Mouse (Mus musculus) hindbrain, embryonic 15.5 days (tissue): ENCODE results near the gene Cela3b. TPM values are rescaled to one million over a fixed set of nuclear protein-coding genes. Genes with fewer than 3 reads are reported as not detected.
"Not testable (repeated sequence)": the region's sequence is repeated elsewhere in the genome, so short reads cannot be mapped to it uniquely, and the experiment has no call there.

Source experiments
- ATAC-seq: fragments of 200-750 bp; cut with Nextera tagmentation; 2 replicates; pipeline ENCODE4 v1.8.0; 2017; ENCODE audit warnings: low read depth, moderate number of reproducible peaks, moderate TSS enrichment; ENCODE audit not compliant: low FRiP score
- H3K27ac ChIP-seq: fragments of 300-500 bp; sonication (generic); replicated peaks from 2 replicates; pipeline ENCODE4 v1.5.1; 2015; ENCODE audit warnings: mild to moderate bottlenecking, inconsistent platforms
- H3K27me3 ChIP-seq: fragments of 300-500 bp; sonication (generic); 2 replicates; pipeline ENCODE4 v1.6.1; 2015; ENCODE audit warnings: control low read depth, inconsistent platforms
- H3K36me3 ChIP-seq: fragments of 300-500 bp; sonication (generic); 2 replicates; pipeline ENCODE4 v1.6.1; 2015; ENCODE audit warnings: control low read depth, inconsistent platforms
- H3K4me1 ChIP-seq: fragments of 300-500 bp; sonication (generic); replicated peaks from 2 replicates; pipeline ENCODE4 v1.6.1; 2015; ENCODE audit warnings: control low read depth, inconsistent platforms
- H3K4me2 ChIP-seq: fragments of 300-500 bp; sonication (generic); 2 replicates; pipeline ENCODE4 v1.6.1; 2015; ENCODE audit warnings: moderate library complexity, mild to moderate bottlenecking, inconsistent platforms
- H3K4me3 ChIP-seq: fragments of 300-500 bp; sonication (generic); 2 replicates; pipeline ENCODE4 v1.5.1; 2015; ENCODE audit warnings: mild to moderate bottlenecking, inconsistent platforms
- H3K9ac ChIP-seq: fragments of 300-500 bp; sonication (generic); 2 replicates; pipeline ENCODE4 v1.6.1; 2015; ENCODE audit warnings: inconsistent platforms
- H3K9me3 ChIP-seq: fragments of 300-500 bp; sonication (generic); 2 replicates; pipeline ENCODE4 v1.6.1; 2016; ENCODE audit warnings: control low read depth, inconsistent platforms
- WGBS: fragments of 180-500 bp; shearing (Covaris S2); methylation state at CpG from one replicate; pipeline ENCODE4 v1.1.7; 2015; 5-methylcytosine and 5-hydroxymethylcytosine counted together
- polyA plus RNA-seq: library from polyadenylated mRNA; unstranded; fragments of >200 nt; fragmentation: Nextera tagmentation; extraction: Ambion mirVana; gene quantifications from 2 replicates; pipeline ENCODE4 v1.2.1, GENCODE M21; 2015

Cela3b gene
- polyA plus RNA-seq, 1 experiment from 2014 or later: not detected

DNA sequence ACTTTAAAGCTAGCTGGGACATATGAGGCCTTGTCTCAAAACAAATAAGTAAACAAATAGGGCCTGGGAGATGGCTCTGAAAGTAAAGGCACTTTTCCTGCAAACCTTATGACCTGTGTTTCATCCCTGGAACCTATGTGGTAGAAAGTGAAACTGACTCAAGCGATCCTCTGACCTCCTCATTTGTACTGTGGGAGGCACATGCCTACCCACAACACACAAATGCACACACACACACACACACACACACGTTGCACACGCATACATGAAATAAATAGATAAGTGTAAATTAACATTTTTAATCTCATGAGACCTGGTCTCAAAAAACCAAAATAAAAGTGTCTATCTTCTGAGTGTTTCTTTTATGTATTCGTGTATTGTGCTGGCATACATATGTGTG is 15.5 kb upstream of the Cela3b start:
- 87% methylated on average over 4 of the region's 4 CpGs for WGBS
- no peaks in the 10 kb centered on the region for H3K9me3 ChIP-seq
- H3K27me3 ChIP-seq: no peaks in the 10 kb centered on the region
- no peak overlapping the region for H3K27ac ChIP-seq
- H3K36me3 ChIP-seq: no peaks in the 10 kb centered on the region
- no peak for ATAC-seq
- H3K4me1 ChIP-seq: peaks cover 16% of the 10 kb centered on the region
- no peak overlapping the region for H3K9ac ChIP-seq
- no peak overlapping the region for H3K4me2 ChIP-seq
- H3K4me3 ChIP-seq: no peak overlapping the region

DNA sequence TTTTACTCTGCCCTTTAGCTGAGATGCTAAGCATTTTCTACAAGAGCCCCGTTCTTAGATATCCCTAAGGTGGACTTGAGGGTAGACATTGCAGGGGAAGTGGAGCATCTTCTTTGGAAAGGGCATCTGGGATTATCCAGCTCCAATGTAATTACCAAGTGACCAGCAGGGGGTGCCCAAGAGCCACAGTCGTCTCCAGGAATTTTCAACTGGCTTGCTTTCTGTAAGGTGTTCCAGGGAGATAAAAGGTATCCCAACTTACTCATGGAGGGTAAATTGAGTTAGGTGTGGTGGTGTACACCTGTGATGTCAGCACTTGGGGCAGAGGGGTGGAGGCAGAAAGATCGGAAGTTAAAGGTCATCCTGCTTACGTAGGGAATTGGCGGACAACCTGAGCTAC is 13.3 kb upstream of the Cela3b start:
- Histone ChIP-seq H3K4me3 (0 out of 2 replicates have a peak overlapping the region, but pooled peaks have one; percentile 16), H3K9ac (no peak overlapping the region), H3K27me3 (no peaks in the 10 kb centered on the region), H3K36me3 (no peaks in the 10 kb centered on the region), H3K4me2 (peak overlapping the region; percentile 40), H3K4me1 (peaks cover 13% of the 10 kb centered on the region), H3K27ac (no peak overlapping the region), H3K9me3 (no peaks in the 10 kb centered on the region)
- ATAC-seq: no peak
- WGBS: 29% methylated on average over 5 of the region's 5 CpGs

DNA sequence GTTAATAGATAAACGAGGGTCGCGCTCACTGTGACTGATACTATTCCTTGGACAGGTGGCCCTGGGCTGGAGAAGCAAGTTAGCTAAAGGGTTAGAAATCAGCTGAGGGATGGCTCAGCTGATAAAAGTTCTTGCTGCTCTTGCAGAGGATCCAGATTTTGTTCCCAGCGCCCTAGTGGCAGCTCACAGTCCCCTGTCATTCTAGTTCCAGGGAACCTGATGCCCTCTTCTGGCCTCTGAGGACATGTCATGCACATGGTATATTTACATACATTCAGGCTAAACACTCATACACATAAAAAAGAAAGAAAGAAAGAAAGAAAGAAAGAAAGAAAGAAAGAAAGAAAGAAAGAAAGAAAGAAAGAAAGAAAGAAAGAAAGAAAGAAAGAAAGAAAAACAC is 11.0 kb upstream of the Cela3b start:
- no peak overlapping the region for H3K4me2 ChIP-seq
- H3K9me3 ChIP-seq: no peaks in the 10 kb centered on the region
- peaks cover 3% of the 10 kb centered on the region; the same call in 1 of the 2 replicates for H3K4me1 ChIP-seq
- WGBS: 84% methylated on average over 4 of the region's 4 CpGs
- H3K27ac ChIP-seq: no peak overlapping the region
- H3K36me3 ChIP-seq: no peaks in the 10 kb centered on the region
- H3K4me3 ChIP-seq: no peak overlapping the region
- no peak overlapping the region for H3K9ac ChIP-seq
- no peak for ATAC-seq
- H3K27me3 ChIP-seq: no peaks in the 10 kb centered on the region

DNA sequence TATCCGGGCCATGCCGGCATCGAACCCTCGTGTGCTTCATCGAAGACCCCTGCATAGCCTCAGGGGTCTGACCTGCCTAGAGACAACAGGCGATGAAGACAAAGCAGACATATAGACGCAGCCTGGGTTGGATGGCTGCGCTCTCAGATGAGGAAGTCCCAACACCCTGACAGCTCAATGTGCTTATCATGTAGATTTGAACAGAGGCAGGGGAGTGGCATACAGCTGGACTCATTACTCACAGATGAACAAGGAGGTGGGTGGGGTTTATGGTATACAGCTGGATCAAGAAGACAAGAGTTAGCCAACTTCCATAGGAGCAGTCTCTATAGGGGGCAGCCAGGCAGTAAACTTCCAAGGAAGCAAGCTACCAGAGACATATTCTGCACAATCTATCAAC is 8.5 kb upstream of the Cela3b start:
- ATAC-seq: no peak
- Histone ChIP-seq H3K9me3 (no peaks in the 10 kb centered on the region), H3K4me2 (no peak overlapping the region), H3K4me3 (no peak overlapping the region), H3K27ac (no peak overlapping the region), H3K9ac (no peak overlapping the region), H3K27me3 (no peaks in the 10 kb centered on the region), H3K4me1 (peaks cover 2% of the 10 kb centered on the region; the same call in 1 of the 2 replicates), H3K36me3 (no peaks in the 10 kb centered on the region)
- 94% methylated on average over 8 of the region's 8 CpGs for WGBS

DNA sequence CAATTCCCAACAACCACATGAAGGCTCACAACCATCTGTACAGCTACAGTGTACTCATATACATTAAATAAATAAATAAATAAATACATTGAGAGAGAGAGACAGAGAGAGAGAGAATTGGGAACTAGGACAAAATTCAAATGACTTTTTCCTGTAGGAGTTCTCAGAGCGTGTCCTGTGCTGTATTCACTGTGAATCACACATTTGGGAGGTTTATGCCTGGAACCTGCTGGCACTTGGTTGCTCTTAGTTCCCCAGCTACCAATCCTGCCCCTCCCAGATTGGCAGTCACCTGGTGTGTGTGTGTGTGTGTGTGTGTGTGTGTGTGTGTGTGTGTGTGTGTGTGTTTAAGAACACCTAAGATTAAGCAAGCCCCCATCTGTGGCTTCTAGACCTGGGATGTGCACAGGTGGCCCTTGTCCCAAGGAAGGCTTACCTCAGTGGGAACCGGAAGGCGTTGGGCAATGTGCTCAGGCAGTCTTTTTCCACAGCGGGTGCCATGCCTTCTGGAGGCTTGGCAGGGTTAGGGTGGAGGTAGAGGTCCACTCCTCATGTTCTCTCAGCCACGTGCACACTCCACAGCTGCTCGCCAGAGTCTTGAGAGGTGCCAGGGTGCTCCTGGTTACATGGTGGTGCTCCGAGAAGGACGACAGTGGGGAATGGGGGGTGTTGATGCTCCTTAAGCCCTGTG is 6.8 kb upstream of the Cela3b start:
- Histone ChIP-seq H3K9me3 (no peaks in the 10 kb centered on the region), H3K36me3 (no peaks in the 10 kb centered on the region), H3K4me3 (no peak overlapping the region), H3K27ac (no peak overlapping the region), H3K27me3 (no peaks in the 10 kb centered on the region), H3K9ac (no peak overlapping the region), H3K4me2 (no peak overlapping the region), H3K4me1 (no peaks in the 10 kb centered on the region)
- ATAC-seq: no peak
- 91% methylated on average over 8 of the region's 8 CpGs for WGBS

DNA sequence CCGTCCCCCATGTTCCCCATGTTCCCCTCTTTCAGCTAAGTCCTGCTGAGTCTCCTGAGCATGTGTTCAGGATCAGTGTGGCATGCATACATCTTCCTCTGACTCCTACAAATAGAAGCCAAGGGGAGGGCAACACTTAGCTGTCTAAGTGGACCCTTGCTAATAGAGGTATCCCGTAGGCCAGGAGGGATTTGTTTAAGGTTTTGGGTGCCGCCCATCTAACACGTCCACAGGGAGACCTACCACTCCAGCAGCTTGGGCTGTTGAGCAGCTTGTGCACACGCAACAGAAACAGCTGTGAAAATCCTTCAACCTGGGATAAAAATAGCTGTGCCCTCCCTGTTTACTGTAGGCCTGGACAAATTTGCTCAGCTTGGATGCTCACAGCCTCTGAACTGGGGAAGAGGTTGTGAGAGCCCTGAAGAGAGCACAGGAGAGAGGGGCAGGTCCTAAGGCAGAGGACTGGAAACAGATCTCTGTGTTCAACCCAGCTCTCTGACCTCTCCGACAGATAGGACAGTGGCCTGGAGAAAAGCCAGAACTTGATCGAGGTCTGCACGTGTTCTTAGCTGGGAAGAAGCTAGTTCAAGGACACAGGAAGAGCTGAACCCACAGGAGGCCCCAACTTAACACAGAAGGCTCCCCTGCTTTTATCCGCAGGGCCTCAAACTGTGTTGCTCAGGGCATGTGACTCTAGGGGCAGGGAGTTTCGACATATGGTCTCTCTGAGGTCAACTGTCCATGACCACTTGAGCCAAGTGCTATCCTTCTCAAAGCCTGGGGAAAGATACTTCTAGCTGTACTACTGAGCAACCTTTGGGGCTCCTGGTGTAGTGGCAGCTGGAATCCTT is 2.6 kb upstream of the Cela3b start:
- 78% methylated on average over 10 of the region's 10 CpGs for WGBS
- ATAC-seq, H3K4me2 ChIP-seq, H3K4me3 ChIP-seq, H3K27ac ChIP-seq, H3K9me3 ChIP-seq, H3K4me1 ChIP-seq, H3K9ac ChIP-seq, H3K36me3 ChIP-seq, H3K27me3 ChIP-seq: not testable (repeated sequence)

DNA sequence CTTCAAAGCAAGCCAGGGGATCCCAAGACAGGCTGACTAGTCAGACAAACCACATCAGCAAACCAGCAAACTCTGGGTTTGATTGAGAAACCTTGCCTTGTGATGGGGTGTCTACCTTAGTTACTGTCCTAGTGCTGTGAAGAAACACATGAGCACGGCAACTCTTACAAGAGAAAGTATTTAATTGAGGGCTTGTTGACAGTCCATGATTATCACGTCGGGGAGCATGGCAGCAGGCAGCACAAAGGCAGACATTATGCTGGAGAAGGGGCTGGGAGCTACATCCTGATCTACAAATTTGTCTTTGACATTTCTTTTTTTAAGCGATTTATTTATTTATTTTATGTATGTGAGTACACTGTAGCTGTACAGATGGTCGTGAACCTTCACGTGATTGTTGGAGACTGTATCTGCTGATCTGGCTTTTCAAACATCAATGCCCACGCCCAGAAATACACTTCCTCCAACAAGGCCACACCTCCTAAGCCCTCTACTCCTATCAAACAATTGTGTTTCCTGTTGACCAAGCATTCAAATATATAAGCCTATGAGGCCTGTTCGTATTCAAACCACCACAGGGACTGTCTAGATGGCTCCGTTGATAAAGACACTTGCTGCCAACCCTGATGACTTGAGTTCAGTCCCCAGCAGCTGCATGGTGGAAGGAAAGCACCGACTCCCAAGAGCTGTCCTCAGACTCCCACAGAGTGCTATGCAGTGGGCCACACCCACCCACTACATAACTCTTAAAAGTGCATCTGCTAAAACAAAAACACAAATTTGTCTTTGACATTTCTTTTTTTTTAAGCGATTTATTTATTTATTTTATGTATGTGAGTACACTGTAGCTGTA is 12.4 kb downstream of the Cela3b start:
- Histone ChIP-seq H3K9me3 (no peaks in the 10 kb centered on the region), H3K4me2 (no peak overlapping the region), H3K27ac (no peak overlapping the region), H3K36me3 (no peaks in the 10 kb centered on the region), H3K9ac (no peak overlapping the region), H3K4me3 (no peak overlapping the region), H3K4me1 (no peaks in the 10 kb centered on the region), H3K27me3 (no peaks in the 10 kb centered on the region)
- ATAC-seq: no peak
- WGBS: 80% methylated on average over 11 of the region's 11 CpGs

DNA sequence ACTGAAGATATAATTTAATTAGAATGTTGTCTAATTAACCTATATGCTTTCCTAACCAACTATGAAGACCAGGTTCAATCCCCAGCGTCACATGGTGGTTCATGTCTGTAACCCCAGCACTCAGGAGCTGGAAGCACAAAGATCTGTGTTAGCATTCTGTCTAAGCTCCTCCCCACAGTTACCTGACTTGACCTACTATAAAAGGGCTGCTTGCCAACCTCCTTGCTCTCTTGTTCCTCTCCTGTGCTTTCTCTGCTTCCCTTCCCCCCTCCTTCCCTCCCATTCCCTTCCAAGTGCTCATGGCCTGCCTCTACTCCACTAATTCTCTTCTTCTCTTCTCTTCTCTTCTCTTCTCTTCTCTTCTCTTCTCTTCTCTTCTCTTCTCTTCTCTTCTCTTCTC is 15.4 kb downstream of the Cela3b start:
- H3K9me3 ChIP-seq: no peaks in the 10 kb centered on the region
- H3K4me2 ChIP-seq: no peak overlapping the region
- no peaks in the 10 kb centered on the region for H3K27me3 ChIP-seq
- ATAC-seq: no peak
- H3K9ac ChIP-seq: no peak overlapping the region
- H3K4me3 ChIP-seq: no peak overlapping the region
- H3K36me3 ChIP-seq: no peaks in the 10 kb centered on the region
- H3K4me1 ChIP-seq: no peaks in the 10 kb centered on the region
- no peak overlapping the region for H3K27ac ChIP-seq
- WGBS: 77% methylated on average over 1 of the region's 1 CpGs

DNA sequence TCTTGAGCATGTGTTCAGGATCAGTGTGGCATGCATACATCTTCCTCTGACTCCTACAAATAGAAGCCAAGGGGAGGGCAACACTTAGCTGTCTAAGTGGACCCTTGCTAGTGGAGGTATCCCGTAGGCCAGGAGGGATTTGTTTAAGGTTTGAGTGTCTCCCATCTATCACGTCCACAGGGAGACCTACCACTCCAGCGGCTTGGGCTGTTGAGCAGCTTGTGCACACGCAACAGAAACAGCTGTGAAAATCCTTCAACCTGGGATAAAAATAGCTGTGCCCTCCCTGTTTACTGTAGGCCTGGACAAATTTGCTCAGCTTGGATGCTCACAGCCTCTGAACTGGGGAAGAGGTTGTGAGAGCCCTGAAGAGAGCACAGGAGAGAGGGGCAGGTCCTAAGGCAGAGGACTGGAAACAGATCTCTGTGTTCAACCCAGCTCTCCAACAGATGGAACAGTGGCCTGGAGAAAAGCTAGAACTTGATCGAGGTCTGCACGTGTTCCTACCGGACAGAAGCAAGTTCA is 18.1 kb downstream of the Cela3b start:
- not testable (repeated sequence) for H3K36me3 ChIP-seq, H3K4me2 ChIP-seq, H3K9ac ChIP-seq, H3K4me3 ChIP-seq, H3K9me3 ChIP-seq, H3K27ac ChIP-seq, H3K27me3 ChIP-seq, ATAC-seq, H3K4me1 ChIP-seq
- 92% methylated on average over 7 of the region's 7 CpGs for WGBS

DNA sequence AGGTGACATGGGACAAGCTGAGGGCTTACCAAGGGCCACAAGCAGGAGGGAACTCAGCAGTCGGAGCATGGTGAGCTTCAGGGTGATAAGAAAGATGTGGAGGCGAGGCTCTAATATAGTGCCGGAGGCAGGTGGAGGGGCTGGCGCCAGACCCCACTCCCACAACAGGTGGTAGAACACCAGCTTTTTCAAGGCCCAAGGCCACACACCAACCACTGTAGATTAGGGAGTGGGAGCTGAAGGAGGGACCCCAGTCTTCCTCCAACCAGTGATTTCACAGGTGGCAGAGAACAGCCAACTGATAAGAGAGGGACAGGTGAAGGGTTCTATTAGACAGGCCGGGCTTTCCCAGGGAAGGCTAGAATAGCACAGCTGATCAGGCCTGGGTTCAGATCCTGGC is 20.6 kb downstream of the Cela3b start, which contains the start of gene Cela3a:
Cela3a (minus strand) TSS at position 101 of the 400 bp plus-strand sequence.
- 93% methylated on average over 5 of the region's 5 CpGs for WGBS
- Histone ChIP-seq H3K27ac (no peak within 1 kb of the TSS), H3K4me3 (no peak within 1 kb of the TSS), H3K4me2 (no peak within 1 kb of the TSS), H3K27me3 (no peaks in the 10 kb centered on the region), H3K36me3 (no peaks in the 10 kb centered on the region), H3K9ac (no peak within 1 kb of the TSS), H3K9me3 (no peaks in the 10 kb centered on the region), H3K4me1 (no peaks in the 10 kb centered on the region)
- no peak for ATAC-seq

DNA sequence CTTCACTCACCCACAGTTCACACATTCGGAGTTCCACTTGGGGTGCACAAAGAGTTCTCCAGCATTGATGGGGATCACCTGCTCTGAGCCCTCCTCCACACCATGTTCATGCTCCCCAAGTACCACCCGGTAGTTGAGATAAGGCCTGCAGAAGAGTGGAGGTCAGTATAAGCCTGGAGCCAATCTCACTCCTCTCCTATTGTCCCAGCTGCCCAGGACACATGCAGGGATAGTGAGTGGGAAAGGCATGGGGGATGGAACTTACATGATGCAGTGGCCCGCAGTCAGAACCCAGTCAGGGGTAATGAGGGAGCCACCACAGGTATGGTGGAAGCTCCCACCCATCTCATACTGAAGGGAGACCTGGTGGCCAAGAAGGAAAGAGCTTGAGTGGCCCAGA is 24.8 kb downstream of the Cela3b start:
- 97% methylated on average over 3 of the region's 3 CpGs for WGBS

More for the DNA sequence above, 24.8 kb downstream of the Cela3b start:
- Histone ChIP-seq H3K4me3 (no peak overlapping the region), H3K27me3 (no peaks in the 10 kb centered on the region), H3K4me1 (no peaks in the 10 kb centered on the region), H3K9me3 (no peaks in the 10 kb centered on the region), H3K27ac (no peak overlapping the region), H3K9ac (no peak overlapping the region), H3K36me3 (no peaks in the 10 kb centered on the region), H3K4me2 (no peak overlapping the region)
- no peak for ATAC-seq
